Mouse (Mus musculus) embryonic fibroblast, embryonic 13.5 days (primary cell): ENCODE results near the gene Rreb1. TPM values are rescaled to one million over a fixed set of nuclear protein-coding genes. Genes with fewer than 3 reads are reported as not detected.

Experiments
- H3K27ac ChIP-seq: 2 replicates; pipeline ENCODE4 v1.5.1; 2012; ENCODE audit warnings: low read length, control low read depth, inconsistent platforms; ENCODE audit not compliant: insufficient read depth
- H3K4me1 ChIP-seq: 2 replicates; pipeline ENCODE4 v1.6.1; 2011; ENCODE audit warnings: low read length; ENCODE audit not compliant: control insufficient read depth, insufficient read depth
- H3K4me3 ChIP-seq: 2 replicates; pipeline ENCODE4 v1.5.1; 2011; ENCODE audit warnings: mild to moderate bottlenecking, control low read depth, low read length; ENCODE audit not compliant: insufficient read depth
- CTCF ChIP-seq: IDR thresholded peaks from 2 replicates; pipeline ENCODE4 v1.5.1; 2011; ENCODE audit warnings: mild to moderate bottlenecking, control low read depth, low read length, moderate library complexity, borderline replicate concordance; ENCODE audit not compliant: insufficient read depth
- POLR2A ChIP-seq: IDR thresholded peaks from 2 replicates; pipeline ENCODE4 v1.6.1; 2011; ENCODE audit warnings: low read depth, mild to moderate bottlenecking, control low read depth, low read length, moderate library complexity
- polyA plus RNA-seq: library from polyadenylated mRNA; stranded (reverse); fragments of >200 nt; gene quantifications from 2 replicates; pipeline ENCODE4 v1.2.4, GENCODE M21; 2011; ENCODE audit warnings: low read depth; ENCODE audit not compliant: missing spikeins, insufficient read length

The Rreb1 gene
- polyA plus RNA-seq, 1 experiment = 14.1 TPM

GRCm38 (mm10) chr13:37751154-37751950, 26.8 kb upstream of the Rreb1 start:
- TF ChIP-seq POLR2A (no peak), CTCF (no peak)
- Histone ChIP-seq H3K4me3 (no peak overlapping the region), H3K4me1 (no peaks in the 10 kb centered on the region), H3K27ac (no peak overlapping the region)

- no peak overlapping the region for H3K4me3 ChIP-seq
- TF ChIP-seq POLR2A (no peak), CTCF (no peak)
- no peaks in the 10 kb centered on the region for H3K4me1 ChIP-seq
Observed at GRCm38 (mm10) chr13:37759341-37760012, 18.7 kb upstream of the Rreb1 start.

GRCm38 (mm10) chr13:37760013-37760342, 18.2 kb upstream of the Rreb1 start:
- Histone ChIP-seq H3K4me3 (no peak overlapping the region), H3K27ac (no peak overlapping the region), H3K4me1 (no peaks in the 10 kb centered on the region)
- TF ChIP-seq POLR2A = no peak
- no peak for TF ChIP-seq CTCF

More at GRCm38 (mm10) chr13:37759341-37760012, 18.7 kb upstream of the Rreb1 start:
- H3K27ac ChIP-seq = no peak overlapping the region

GRCm38 (mm10) chr13:37760373-37760772, 17.8 kb upstream of the Rreb1 start:
- H3K4me3 ChIP-seq = no peak overlapping the region
- TF ChIP-seq CTCF (no peak), POLR2A (no peak)
- H3K4me1 ChIP-seq = no peaks in the 10 kb centered on the region
- no peak overlapping the region for H3K27ac ChIP-seq

- no peak overlapping the region for H3K27ac ChIP-seq
- TF ChIP-seq POLR2A (no peak), CTCF (no peak)
- no peaks in the 10 kb centered on the region for H3K4me1 ChIP-seq
- no peak overlapping the region for H3K4me3 ChIP-seq
Observed at GRCm38 (mm10) chr13:37760957-37761941, 17.0 kb upstream of the Rreb1 start.

GRCm38 (mm10) chr13:37763800-37764407, 14.3 kb upstream of the Rreb1 start:
- H3K4me3 ChIP-seq = no peak overlapping the region
- TF ChIP-seq CTCF = no peak
- no peak for TF ChIP-seq POLR2A
- no peaks in the 10 kb centered on the region for H3K4me1 ChIP-seq

GRCm38 (mm10) chr13:37769777-37770176, 8.4 kb upstream of the Rreb1 start:
- Histone ChIP-seq H3K4me3 (no peak overlapping the region), H3K27ac (no peak overlapping the region), H3K4me1 (no peaks in the 10 kb centered on the region)
- TF ChIP-seq POLR2A (no peak), CTCF (no peak)

More at GRCm38 (mm10) chr13:37763800-37764407, 14.3 kb upstream of the Rreb1 start:
- no peak overlapping the region for H3K27ac ChIP-seq

- TF ChIP-seq CTCF (no peak), POLR2A (no peak)
- Histone ChIP-seq H3K4me1 (peaks cover 9% of the 10 kb centered on the region), H3K4me3 (no peak overlapping the region), H3K27ac (no peak overlapping the region)
Observed at GRCm38 (mm10) chr13:37773476-37773875, 4.7 kb upstream of the Rreb1 start.

GRCm38 (mm10) chr13:37776675-37777074, 1.5 kb upstream of the Rreb1 start:
- Histone ChIP-seq H3K27ac (no peak overlapping the region; the same call in 1 of the 2 replicates), H3K4me3 (no peak overlapping the region), H3K4me1 (peaks cover 12% of the 10 kb centered on the region)
- TF ChIP-seq POLR2A (no peak), CTCF (no peak)
